Mouse (Mus musculus) lung, postnatal 0 days (tissue): ENCODE data around the gene Smagp.

Experiments used
- CTCF ChIP-seq: IDR thresholded peaks from 2 replicates; pipeline ENCODE4 v1.5.1; 2016; ENCODE audit warnings: antibody characterized with exemption, mild to moderate bottlenecking
- EP300 ChIP-seq: IDR thresholded peaks from 2 replicates; pipeline ENCODE4 v1.6.1; 2016; ENCODE audit warnings: antibody characterized with exemption, mild to moderate bottlenecking, control low read depth

DNA sequence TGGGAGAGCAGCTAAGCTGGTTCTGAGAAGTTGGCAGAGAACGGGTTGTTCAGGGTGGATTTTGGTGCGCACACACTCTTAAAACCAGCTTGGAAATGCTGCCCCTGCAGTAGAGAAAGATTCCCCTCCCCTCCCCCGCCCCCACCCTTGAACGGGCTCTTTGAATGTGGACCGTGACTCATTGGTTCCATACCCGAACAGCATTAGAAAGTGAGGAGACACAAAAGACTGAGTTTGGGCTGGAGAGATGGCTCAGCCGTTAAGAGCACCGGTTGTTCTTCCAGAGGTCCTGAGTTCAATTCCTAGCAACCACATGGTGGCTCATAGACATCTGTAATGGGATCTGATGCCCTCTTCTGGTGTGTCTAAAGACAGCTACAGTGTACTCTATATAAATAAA is 33.3 kb upstream of the Smagp start:
- TF ChIP-seq CTCF (no peak), EP300 (no peak)
